Mouse (Mus musculus): ENCODE measurements around the gene Cldn34b4.

Cldn34b4 gene

GRCm38 (mm10) chrX:76393050-76393449 lies at the start of gene Cldn34b4:
Cldn34b4 (plus strand) TSS chrX:76393350.
- no peak for DNase-seq (ENCODE audit: low read depth, low spot score)

All from A20 (cell line).